Mouse (Mus musculus) kidney, adult 10 weeks (tissue): ENCODE data around the gene Kcnt2. TPM values are rescaled to one million over a fixed set of nuclear protein-coding genes. Genes with fewer than 3 reads are reported as not detected.

ENCODE experiments used
- polyA plus RNA-seq: library from polyadenylated mRNA; stranded (reverse); fragments of 350-450 nt; fragmentation: Illumina TruSeq; extraction: RNeasy Lipid Tissue Mini Kit (QIAGEN cat#74804); gene quantifications from one replicate; pipeline ENCODE4 v1.2.3, GENCODE M21; 2014; ENCODE audit warnings: low read depth, low replicate concordance

Gene Kcnt2
- polyA plus RNA-seq: 3.6 TPM

GRCm38 (mm10) chr1:140245876-140246597, at the start of gene Kcnt2:
Kcnt2 (plus strand) TSS chr1:140246158.

Other genes starting within 250 kb of the Kcnt2 start
- gene Cfh, start 62.4 kb upstream of the Kcnt2 start, polyA plus RNA-seq: 848 TPM